Mouse (Mus musculus): ENCODE measurements around the gene Fam104a. TPM values are rescaled to one million over a fixed set of nuclear protein-coding genes. Genes with fewer than 3 reads are reported as not detected.

Fam104a gene
- polyA plus RNA-seq (2014; fragmentation: Nextera tagmentation; extraction: Ambion mirVana): 49.9 and 56.4 TPM in 2 replicates

DNA sequence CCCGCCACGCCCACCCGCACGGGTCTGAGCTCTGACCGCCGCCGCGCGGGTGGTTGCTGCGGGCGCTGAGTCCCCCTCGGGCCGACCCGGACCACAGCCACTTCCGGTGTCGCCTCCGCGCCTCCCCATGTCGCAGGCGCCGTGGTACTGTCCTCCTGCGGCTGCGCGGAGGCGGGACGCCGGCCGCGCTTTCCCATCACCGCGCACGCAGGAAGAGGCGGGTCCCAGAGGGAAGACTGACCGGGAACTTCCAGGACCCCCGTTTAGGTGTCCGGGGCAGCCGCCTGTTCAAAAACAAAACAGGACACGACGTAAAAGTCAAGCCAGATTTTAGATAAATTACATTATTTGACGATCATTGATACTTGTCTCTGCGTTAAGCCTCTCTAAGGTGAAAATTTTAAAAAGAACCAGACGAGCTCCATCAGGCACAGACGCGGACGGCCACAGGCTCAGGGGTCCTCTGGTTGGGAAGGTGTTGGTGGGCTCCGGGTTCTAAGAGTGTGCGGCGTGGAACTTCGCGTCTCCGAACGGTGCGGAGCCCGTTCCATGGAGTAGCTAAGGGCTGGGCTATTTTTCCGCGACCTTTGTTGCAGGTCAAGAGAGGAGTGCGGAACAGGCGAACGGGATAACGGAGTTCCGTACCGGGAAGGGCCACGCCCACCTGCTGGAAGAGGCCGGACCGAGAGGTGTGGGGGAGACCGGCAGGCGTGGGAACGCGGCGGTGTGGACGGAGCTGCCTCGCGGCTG lies at the start of gene Fam104a, which contains the start of gene D11Wsu47e:
TSS of gene Fam104a (minus strand) at position 199 of the 750 bp plus-strand sequence.
TSS of gene D11Wsu47e (plus strand) at position 456 of the 750 bp plus-strand sequence.
- peak within 1 kb of the TSS; percentile 86 for H3K4me2 ChIP-seq (replicated peaks; ENCODE audit: low read depth, low read length)
- H3K4me1 ChIP-seq (replicated peaks; ENCODE audit: control insufficient read depth, insufficient read depth, low read length): peaks cover 4% of the 10 kb centered on the region; the same call in 1 of the 2 replicates
- under 1% methylated on average over 70 of the region's 73 CpGs for WGBS
- ATAC-seq (ENCODE audit: low FRiP score) (peak; percentile 93), DNase-seq (ENCODE audit: low spot score) (peak; percentile 95)
- no peaks in the 10 kb centered on the region for H3K9me3 ChIP-seq (ENCODE audit: control insufficient read depth, low read length)
- H3K36me3 ChIP-seq (ENCODE audit: control insufficient read depth, insufficient read depth, low read length): peaks cover 5% of the 10 kb centered on the region; the same call in 1 of the 2 replicates
- peak within 1 kb of the TSS; percentile 90 for H3K27ac ChIP-seq (ENCODE audit: low read depth, low read length)
- H3K27me3 ChIP-seq (ENCODE audit: control insufficient read depth, insufficient read depth, low read length): no peaks in the 10 kb centered on the region
- peak within 1 kb of the TSS; percentile 91 for H3K9ac ChIP-seq (ENCODE audit: low read depth, low read length)
- peak within 1 kb of the TSS; percentile 51 for H3K4me3 ChIP-seq (ENCODE audit: low read depth, low read length)

GRCm38 (mm10) chr11:113731945-113732612 lies 48.1 kb upstream of the Fam104a start:
- Histone ChIP-seq H3K36me3 (ENCODE audit: control insufficient read depth, insufficient read depth, low read length) (peaks cover 19% of the 10 kb centered on the region), H3K4me2 (replicated peaks; ENCODE audit: low read depth, low read length) (no peak overlapping the region), H3K9ac (ENCODE audit: low read depth, low read length) (no peak overlapping the region), H3K27ac (ENCODE audit: low read depth, low read length) (no peak overlapping the region), H3K27me3 (ENCODE audit: control insufficient read depth, insufficient read depth, low read length) (no peaks in the 10 kb centered on the region), H3K4me1 (replicated peaks; ENCODE audit: control insufficient read depth, insufficient read depth, low read length) (peaks cover 12% of the 10 kb centered on the region), H3K9me3 (ENCODE audit: control insufficient read depth, low read length) (no peaks in the 10 kb centered on the region), H3K4me3 (ENCODE audit: low read depth, low read length) (no peak overlapping the region)
- 95% methylated on average over 10 of the region's 10 CpGs for whole genome bisulfite sequencing
- DNase-seq (ENCODE audit: low spot score): no peak
- no peak for ATAC-seq (ENCODE audit: low FRiP score)

GRCm38 (mm10) chr11:113730879-113731278 lies 46.9 kb upstream of the Fam104a start:
- H3K27ac ChIP-seq (ENCODE audit: low read depth, low read length): no peak overlapping the region
- WGBS: 69% methylated on average over 3 of the region's 3 CpGs
- no peak for DNase-seq (ENCODE audit: low spot score)
- no peaks in the 10 kb centered on the region for H3K9me3 ChIP-seq (ENCODE audit: control insufficient read depth, low read length)
- ATAC-seq (ENCODE audit: low FRiP score): no peak
- H3K4me3 ChIP-seq (ENCODE audit: low read depth, low read length): no peak overlapping the region
- H3K36me3 ChIP-seq (ENCODE audit: control insufficient read depth, insufficient read depth, low read length): peaks cover 25% of the 10 kb centered on the region
- H3K27me3 ChIP-seq (ENCODE audit: control insufficient read depth, insufficient read depth, low read length): no peaks in the 10 kb centered on the region
- H3K4me1 ChIP-seq (replicated peaks; ENCODE audit: control insufficient read depth, insufficient read depth, low read length): peaks cover 12% of the 10 kb centered on the region
- no peak overlapping the region for H3K9ac ChIP-seq (ENCODE audit: low read depth, low read length)
- no peak overlapping the region for H3K4me2 ChIP-seq (replicated peaks; ENCODE audit: low read depth, low read length)

DNA sequence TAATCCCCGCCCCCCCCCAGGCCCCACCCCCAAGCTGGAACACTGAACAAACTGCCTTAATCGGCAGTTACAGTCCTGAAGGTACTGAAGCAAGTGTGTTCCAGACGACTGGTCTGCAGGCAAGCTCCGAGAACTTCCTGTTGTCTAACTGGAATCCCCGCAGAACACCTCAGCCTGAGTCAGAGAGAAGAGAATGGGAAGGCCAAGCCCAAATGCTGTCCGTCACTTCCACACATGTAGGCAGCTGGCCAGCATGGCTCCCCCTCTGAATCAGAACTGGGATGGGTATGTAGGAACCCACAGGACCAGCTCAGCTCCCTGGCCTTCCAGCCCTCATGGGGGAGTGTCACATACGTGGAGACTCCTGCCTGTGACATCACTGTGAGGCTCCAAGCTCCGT lies 46.0 kb upstream of the Fam104a start:
- DNase-seq (ENCODE audit: low spot score) (no peak), ATAC-seq (ENCODE audit: low FRiP score) (no peak)
- 69% methylated on average over 8 of the region's 8 CpGs for WGBS
- peaks cover 25% of the 10 kb centered on the region for H3K36me3 ChIP-seq (ENCODE audit: control insufficient read depth, insufficient read depth, low read length)
- no peaks in the 10 kb centered on the region for H3K9me3 ChIP-seq (ENCODE audit: control insufficient read depth, low read length)
- no peak overlapping the region for H3K27ac ChIP-seq (ENCODE audit: low read depth, low read length)
- no peaks in the 10 kb centered on the region for H3K27me3 ChIP-seq (ENCODE audit: control insufficient read depth, insufficient read depth, low read length)
- peaks cover 12% of the 10 kb centered on the region for H3K4me1 ChIP-seq (replicated peaks; ENCODE audit: control insufficient read depth, insufficient read depth, low read length)
- H3K4me3 ChIP-seq (ENCODE audit: low read depth, low read length): no peak overlapping the region
- no peak overlapping the region for H3K4me2 ChIP-seq (replicated peaks; ENCODE audit: low read depth, low read length)
- H3K9ac ChIP-seq (ENCODE audit: low read depth, low read length): no peak overlapping the region

GRCm38 (mm10) chr11:113729239-113729638 lies 45.3 kb upstream of the Fam104a start:
- ATAC-seq (ENCODE audit: low FRiP score) (no peak), DNase-seq (ENCODE audit: low spot score) (no peak)
- Histone ChIP-seq H3K36me3 (ENCODE audit: control insufficient read depth, insufficient read depth, low read length) (peaks cover 28% of the 10 kb centered on the region), H3K9me3 (ENCODE audit: control insufficient read depth, low read length) (no peaks in the 10 kb centered on the region), H3K4me3 (ENCODE audit: low read depth, low read length) (no peak overlapping the region), H3K4me1 (replicated peaks; ENCODE audit: control insufficient read depth, insufficient read depth, low read length) (peaks cover 7% of the 10 kb centered on the region), H3K4me2 (replicated peaks; ENCODE audit: low read depth, low read length) (no peak overlapping the region), H3K27me3 (ENCODE audit: control insufficient read depth, insufficient read depth, low read length) (no peaks in the 10 kb centered on the region), H3K9ac (ENCODE audit: low read depth, low read length) (no peak overlapping the region), H3K27ac (ENCODE audit: low read depth, low read length) (no peak overlapping the region)
- 72% methylated on average over 21 of the region's 21 CpGs for WGBS

DNA sequence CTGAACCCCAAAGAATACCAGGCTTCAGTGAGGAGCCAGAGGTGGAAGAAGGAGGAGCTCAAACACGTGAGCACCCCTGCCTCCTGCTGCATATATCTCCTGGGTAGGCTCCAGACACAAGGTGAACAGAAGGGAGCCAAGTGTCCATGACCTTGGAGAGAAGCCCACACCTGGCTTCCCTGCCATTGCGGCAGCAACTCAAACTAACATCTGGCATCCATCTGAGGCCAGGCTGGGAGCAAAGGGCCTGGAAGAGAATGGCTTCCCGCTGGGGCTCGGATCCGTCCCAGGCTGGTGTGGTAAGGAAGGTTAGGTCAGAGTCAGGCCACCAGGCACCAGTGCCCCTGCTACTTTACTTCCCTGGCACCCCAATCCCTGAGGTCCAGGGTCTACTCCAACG lies 44.0 kb upstream of the Fam104a start:
- Histone ChIP-seq H3K9me3 (ENCODE audit: control insufficient read depth, low read length) (no peaks in the 10 kb centered on the region), H3K4me1 (replicated peaks; ENCODE audit: control insufficient read depth, insufficient read depth, low read length) (0 out of 2 replicates have a peak, but pooled peaks cover 2% of the 10 kb centered on the region), H3K36me3 (ENCODE audit: control insufficient read depth, insufficient read depth, low read length) (peaks cover 28% of the 10 kb centered on the region), H3K9ac (ENCODE audit: low read depth, low read length) (no peak overlapping the region), H3K4me2 (replicated peaks; ENCODE audit: low read depth, low read length) (no peak overlapping the region), H3K27ac (ENCODE audit: low read depth, low read length) (no peak overlapping the region), H3K27me3 (ENCODE audit: control insufficient read depth, insufficient read depth, low read length) (no peaks in the 10 kb centered on the region), H3K4me3 (ENCODE audit: low read depth, low read length) (no peak overlapping the region)
- 62% methylated on average over 6 of the region's 6 CpGs for WGBS
- ATAC-seq (ENCODE audit: low FRiP score): no peak
- DNase-seq (ENCODE audit: low spot score): no peak

DNA sequence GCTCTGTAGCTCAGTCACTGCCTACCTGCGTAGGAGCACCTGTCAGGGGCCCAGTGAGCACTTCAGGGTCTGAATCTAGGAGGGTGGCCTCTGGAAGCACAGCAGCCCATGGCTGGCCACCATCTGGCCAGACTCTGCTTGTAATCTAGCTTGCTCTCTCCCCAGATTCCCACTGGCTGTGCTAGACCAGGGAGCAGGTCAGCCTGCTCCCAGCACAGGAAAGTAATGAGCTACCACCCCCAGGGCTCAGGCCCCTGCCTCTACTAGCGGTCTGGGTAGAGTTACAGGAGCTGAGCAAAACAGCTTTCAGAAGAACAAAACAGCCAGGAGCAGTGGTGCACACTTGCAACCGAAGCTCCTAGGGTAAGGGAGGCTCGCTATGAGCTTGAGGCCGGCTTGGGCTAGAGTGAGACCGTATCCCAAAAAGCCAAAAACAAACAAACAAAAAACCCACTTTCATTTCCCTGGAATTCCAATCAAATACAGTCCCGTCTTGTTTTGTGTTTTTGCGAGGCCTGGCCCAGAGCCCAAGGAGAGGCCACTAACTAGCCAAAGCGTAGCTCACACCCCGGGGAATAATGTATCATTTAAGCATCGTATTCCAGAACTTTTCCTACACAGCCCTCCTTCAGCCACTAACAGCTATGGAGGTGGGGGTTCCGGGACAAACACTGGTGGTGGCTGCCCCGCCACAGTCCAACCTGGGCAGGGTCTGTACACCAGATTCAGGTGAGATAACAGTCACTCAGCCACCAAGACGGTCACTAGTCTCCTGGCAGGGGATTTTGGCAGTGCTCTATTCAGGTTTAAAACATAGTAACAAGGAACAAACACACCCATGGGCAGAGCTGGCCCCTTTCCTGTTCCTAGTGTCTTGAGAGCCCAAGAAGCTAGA lies 43.3 kb upstream of the Fam104a start:
- no peaks in the 10 kb centered on the region for H3K27me3 ChIP-seq (ENCODE audit: control insufficient read depth, insufficient read depth, low read length)
- peaks cover 28% of the 10 kb centered on the region for H3K36me3 ChIP-seq (ENCODE audit: control insufficient read depth, insufficient read depth, low read length)
- 82% methylated on average over 14 of the region's 14 CpGs for WGBS
- H3K4me1 ChIP-seq (replicated peaks; ENCODE audit: control insufficient read depth, insufficient read depth, low read length): 0 out of 2 replicates have a peak, but pooled peaks cover 2% of the 10 kb centered on the region
- ATAC-seq (ENCODE audit: low FRiP score) (no peak), DNase-seq (ENCODE audit: low spot score) (no peak)
- H3K27ac ChIP-seq (ENCODE audit: low read depth, low read length): no peak overlapping the region; the same call in 1 of the 2 replicates
- no peak overlapping the region for H3K4me2 ChIP-seq (replicated peaks; ENCODE audit: low read depth, low read length)
- no peak overlapping the region for H3K4me3 ChIP-seq (ENCODE audit: low read depth, low read length)
- H3K9me3 ChIP-seq (ENCODE audit: control insufficient read depth, low read length): no peaks in the 10 kb centered on the region
- H3K9ac ChIP-seq (ENCODE audit: low read depth, low read length): no peak overlapping the region
